Mouse (Mus musculus): ENCODE data around the gene Ccdc103.

GRCm38 (mm10) chr11:102918077-102918476, 37.1 kb downstream of the Ccdc103 start:
- no peak for TF ChIP-seq CTCF (IDR thresholded peaks at IDR 0.05; ENCODE audit: borderline replicate concordance, insufficient read depth, low read length)
- TF ChIP-seq POLR2A (IDR thresholded peaks at IDR 0.05; ENCODE audit: low read depth, low read length) = no peak
